Mouse (Mus musculus) fibroblast of lung, adult 2 months (primary cell): ENCODE measurements around the gene Atp5mpl.
A peak's percentile ranks its signal among the peaks of the same experiment; 100 is the strongest.

Experiments
- DNase-seq: peaks from one replicate; pipeline ENCODE4 v3.0.0-alpha.2; 2011; ENCODE audit warnings: low read depth

The Atp5mpl gene

GRCm38 (mm10) chr12:111966683-111967173 is at the start of gene Atp5mpl:
Gene Atp5mpl, minus strand, starts transcription at chr12:111966977.
- peak; percentile 81 for DNase-seq

DNA sequence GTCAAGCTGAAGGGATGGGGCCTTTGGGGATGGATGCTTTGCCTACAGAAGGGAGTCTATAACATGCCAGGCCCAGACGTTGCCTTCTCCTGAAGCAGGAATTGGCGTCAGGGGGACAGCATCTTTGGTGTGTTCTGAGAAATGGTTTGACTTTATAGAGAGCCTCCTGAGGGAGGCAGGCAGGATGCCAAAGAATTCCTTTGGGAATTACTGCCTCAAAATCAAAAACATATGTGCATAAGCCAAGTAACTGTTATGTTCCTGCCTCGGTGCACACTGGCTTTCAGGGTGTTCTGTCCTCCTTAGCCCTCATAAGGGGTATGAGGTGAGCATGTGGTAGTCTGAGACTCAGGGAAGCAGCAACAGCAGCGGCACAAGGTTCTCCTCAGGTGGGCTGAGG is 49.6 kb upstream of the Atp5mpl start:
- no peak for DNase-seq

- DNase-seq, result no peak
Observed at GRCm38 (mm10) chr12:112013271-112013801, 46.6 kb upstream of the Atp5mpl start.

- DNase-seq, result no peak
Observed at GRCm38 (mm10) chr12:112012511-112013270, 45.9 kb upstream of the Atp5mpl start.

- DNase-seq, result peak; percentile 19
Observed at GRCm38 (mm10) chr12:112001223-112001622, 34.4 kb upstream of the Atp5mpl start.

- no peak for DNase-seq
Observed at GRCm38 (mm10) chr12:111999735-112000134, 33.0 kb upstream of the Atp5mpl start.

- no peak for DNase-seq
Observed at GRCm38 (mm10) chr12:111995161-111995560, 28.4 kb upstream of the Atp5mpl start.

DNA sequence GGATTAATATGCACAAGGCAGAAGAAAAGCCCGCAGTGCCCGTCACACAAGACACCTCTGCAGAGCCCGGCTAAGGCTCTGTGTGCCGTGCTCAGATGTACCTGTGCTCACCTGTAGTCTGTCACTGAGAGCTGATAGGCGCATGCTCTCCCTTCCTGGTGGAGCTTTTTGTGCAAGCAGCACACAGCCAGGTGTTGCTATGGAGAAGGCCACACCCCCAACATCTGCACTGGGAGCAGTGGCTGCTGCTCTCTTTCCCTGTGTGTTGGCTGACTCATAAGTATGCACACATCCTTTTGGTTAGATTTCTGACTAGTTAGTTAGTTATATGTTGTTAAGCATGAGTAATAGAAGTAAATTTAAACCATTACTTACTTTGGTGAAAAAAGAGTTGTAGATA is 25.8 kb upstream of the Atp5mpl start:
- DNase-seq, result no peak

- DNase-seq, result no peak
Observed at GRCm38 (mm10) chr12:111986756-111987155, 20.0 kb upstream of the Atp5mpl start.

DNA sequence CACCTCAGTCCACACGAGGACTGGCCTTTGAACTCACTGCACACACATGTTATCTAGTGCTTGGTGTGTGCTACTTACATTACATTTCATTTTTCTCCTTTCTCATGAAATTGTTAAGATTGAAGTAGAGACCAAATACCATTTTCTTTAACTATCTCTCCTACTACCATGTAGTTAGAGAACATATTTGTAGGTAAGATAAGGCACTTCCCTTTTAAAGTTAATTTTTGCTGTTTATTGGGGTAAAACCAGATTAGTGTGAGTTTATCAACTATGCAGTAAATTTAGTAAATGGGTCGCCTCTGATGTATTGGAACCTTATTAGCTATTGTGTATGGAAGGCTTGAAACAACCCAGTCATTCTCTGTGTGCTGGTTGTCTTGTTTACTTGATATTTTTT is 16.4 kb upstream of the Atp5mpl start:
- no peak for DNase-seq

GRCm38 (mm10) chr12:111981831-111982230 is 15.1 kb upstream of the Atp5mpl start:
- no peak for DNase-seq

GRCm38 (mm10) chr12:111980887-111981367 is 14.2 kb upstream of the Atp5mpl start, which contains the start of gene Rd3l:
Gene Rd3l, minus strand, starts transcription at chr12:111981317.
- DNase-seq, result no peak

DNA sequence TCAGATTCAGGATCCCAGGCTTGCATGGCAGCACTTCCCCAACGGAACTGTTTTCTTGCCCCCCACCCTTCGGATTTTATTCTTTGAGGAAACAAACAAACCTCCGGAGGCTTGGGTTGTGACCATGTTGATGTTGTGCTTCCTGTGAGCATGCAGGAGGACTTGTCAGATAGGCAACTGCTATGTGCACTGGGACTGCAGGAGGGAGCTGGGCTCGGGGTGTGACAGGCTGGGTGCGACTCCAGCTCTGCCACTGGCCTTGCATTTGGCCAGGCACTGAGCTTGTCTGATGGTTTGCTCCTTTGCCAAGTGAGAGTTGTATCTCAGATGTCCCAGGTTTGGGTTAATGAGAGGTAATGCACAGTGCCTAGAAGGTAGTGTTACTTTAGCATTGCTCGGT is 11.5 kb upstream of the Atp5mpl start:
- no peak for DNase-seq

DNA sequence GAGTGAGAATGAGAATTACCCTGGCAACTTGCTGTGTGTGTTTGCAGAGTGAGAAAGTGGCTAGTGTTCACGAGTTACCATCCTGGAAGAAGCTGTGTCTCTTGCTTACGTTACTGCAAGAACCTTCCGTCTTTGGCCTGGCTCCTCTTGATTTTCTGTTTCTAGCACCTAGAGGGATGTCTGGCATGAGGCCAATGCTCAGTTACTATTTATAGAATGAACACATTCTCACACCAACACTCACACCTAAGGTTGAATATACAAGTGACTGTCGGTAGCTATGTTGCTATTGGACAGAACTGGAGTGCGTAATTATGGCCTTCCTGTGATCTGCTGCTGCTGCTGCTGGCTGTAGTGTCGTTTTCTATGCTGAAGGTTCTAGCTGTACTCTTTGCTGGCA is 10.4 kb upstream of the Atp5mpl start:
- no peak for DNase-seq

- no peak for DNase-seq
Observed at GRCm38 (mm10) chr12:111974578-111974977, 7.8 kb upstream of the Atp5mpl start.

GRCm38 (mm10) chr12:111972504-111972903 is 5.7 kb upstream of the Atp5mpl start:
- no peak for DNase-seq

DNA sequence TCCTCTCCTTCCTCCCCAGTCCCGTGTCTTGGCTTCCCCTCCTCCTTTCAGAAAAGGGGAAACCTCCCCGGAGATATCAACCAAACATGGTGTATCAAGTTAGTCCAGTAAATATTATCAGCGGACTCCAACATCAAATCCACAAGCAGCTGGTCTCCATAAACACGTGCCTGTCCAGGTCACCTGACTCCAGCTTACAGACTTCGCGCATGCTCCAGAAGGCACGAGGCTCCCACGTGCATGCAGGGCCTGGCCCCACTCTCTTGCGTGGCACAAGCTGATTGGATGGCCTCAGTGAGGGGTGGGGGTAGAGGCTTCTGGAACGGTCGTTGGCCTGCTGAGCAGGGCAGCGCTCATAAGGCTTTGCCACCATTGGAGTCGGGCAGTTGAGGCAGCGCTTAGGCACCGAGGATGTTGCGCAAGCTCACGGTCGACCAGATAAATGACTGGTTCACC is 4.5 kb upstream of the Atp5mpl start, which contains the start of gene Tdrd9:
Gene Tdrd9 (plus strand): TSS at position 329 of the 456 bp plus-strand sequence.
- DNase-seq, result no peak

DNA sequence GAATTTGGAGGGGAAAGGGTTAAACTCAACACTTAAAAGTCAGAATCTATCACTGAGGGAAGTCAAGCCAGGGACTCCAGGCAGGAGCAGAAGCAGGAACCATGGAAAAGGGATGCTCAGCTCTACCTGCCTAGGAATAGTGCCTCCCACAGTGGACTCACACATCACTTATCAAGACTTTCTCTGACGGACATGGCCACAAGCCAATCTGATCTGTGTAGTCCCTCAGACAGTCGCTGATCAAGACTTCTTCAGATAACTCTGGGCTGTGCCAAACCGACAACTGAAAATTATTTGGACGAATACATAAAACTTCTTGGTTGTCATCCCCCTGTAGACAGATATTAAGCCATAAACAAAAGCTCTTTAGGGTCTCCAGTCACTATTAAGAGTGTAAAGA is 3.3 kb upstream of the Atp5mpl start:
- DNase-seq, result no peak

- DNase-seq, result no peak
Observed at GRCm38 (mm10) chr12:111963339-111963738, 3.4 kb downstream of the Atp5mpl start.

DNA sequence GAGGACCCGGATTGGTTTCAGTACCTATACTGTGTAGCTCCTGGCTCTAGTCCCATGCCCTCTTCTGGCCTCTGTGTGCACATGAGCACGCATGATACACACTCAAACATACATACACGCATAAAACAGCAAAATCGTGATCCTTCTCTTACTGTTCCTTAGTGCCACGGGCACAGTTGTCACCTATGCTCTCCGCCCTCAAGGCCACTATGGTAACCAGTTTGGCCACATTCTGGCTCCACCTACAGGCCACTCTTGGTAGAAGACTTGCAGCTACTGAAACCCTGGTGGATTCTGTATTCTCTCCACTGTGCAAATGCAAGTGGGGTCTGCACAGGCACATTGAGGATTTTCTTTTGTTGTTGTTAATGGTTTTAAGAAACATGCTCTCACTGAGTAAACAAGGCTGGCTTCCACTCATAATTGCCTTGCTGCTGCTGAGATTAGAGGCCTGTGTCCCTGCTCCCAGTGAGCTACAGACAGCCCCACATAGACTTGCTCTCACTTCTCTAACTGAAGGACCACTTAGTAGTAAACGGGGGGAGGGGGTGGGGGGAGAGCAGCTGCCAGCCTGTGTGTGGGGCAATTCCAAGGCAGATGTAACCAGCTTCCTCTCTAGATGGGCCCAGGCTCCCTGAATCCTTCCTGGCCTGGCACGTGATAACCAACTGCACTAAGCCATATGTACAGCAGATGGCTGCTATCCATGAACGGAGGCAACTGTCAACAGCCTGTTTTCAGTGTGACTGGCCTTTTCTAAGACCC is 8.5 kb downstream of the Atp5mpl start:
- DNase-seq, result no peak

- DNase-seq, result no peak
Observed at GRCm38 (mm10) chr12:111956173-111956572, 10.6 kb downstream of the Atp5mpl start.

- DNase-seq, result no peak
Observed at GRCm38 (mm10) chr12:111951701-111952100, 15.1 kb downstream of the Atp5mpl start.

DNA sequence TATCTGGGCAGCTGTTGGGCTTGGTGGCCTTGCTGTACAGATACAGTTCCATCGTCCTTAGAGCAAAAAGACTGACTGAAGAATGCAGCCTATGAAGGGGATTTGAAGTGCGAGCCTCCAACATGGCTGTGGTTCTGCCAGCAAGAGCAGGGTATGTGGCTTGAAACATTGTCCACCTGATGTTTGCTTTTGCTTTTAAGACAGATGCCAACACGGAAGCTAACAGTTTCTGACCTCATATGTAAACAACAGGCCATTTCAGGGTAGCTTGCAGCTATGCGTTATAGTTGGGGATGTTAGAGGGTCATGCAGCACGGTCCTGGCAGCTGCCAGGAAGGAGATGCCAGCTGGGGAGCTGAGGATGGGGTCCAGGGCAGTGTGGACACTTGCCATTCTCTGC is 16.3 kb downstream of the Atp5mpl start:
- DNase-seq, result no peak
